9 mouse cellular contexts compared by ENCODE assay signal in genomic region chr9:106600546-106600945, GRCm38 (mm10). TPM values are rescaled to one million over a fixed set of nuclear protein-coding genes. Genes with fewer than 3 reads are reported as not detected.
DNase-seq lines count a peak whose midpoint lies in the region; ATAC-seq and TF ChIP-seq lines count a peak whose summit lies in the region.
"Had no signal": no experiment of that assay in that cellular context is flagged by ENCODE, and none has a peak within 500 bp of the region (broad histone marks: within the 10 kb centered on the region; RNA-seq: fewer than 3 reads in every experiment).

No protein-coding gene starts in this region.

- H3K27me3 ChIP-seq in kidney, postnatal 0 days (ENCODE audit: insufficient read depth, low read length) = no peaks in the 10 kb centered on the region
- H3K27me3 ChIP-seq in lung, embryonic 14.5 days (ENCODE audit: insufficient read depth, low read length) = no peaks in the 10 kb centered on the region
- H3K27me3 ChIP-seq in splenic B cell, adult 2 months (ENCODE audit: control insufficient read depth, insufficient read depth, low read length, poor library complexity, severe bottlenecking) = no peaks in the 10 kb centered on the region
- H3K27me3 ChIP-seq: limb, embryonic 13.5 days had no signal

- no peaks in the 10 kb centered on the region for H3K36me3 ChIP-seq in kidney, postnatal 0 days (ENCODE audit: insufficient read depth, low read length)
- H3K36me3 ChIP-seq in lung, embryonic 14.5 days (ENCODE audit: insufficient read depth) = no peaks in the 10 kb centered on the region
- H3K36me3 ChIP-seq in splenic B cell, adult 2 months (ENCODE audit: control insufficient read depth, insufficient read depth, low read length, poor library complexity, severe bottlenecking) = no peaks in the 10 kb centered on the region
- H3K36me3 ChIP-seq: limb, embryonic 13.5 days had no signal

- H3K4me1 ChIP-seq in kidney, postnatal 0 days (replicated peaks; ENCODE audit: insufficient read depth, low read length) = no peaks in the 10 kb centered on the region
- no peaks in the 10 kb centered on the region for H3K4me1 ChIP-seq in lung, embryonic 14.5 days (ENCODE audit: insufficient read depth)

- no peak overlapping the region for H3K27ac ChIP-seq in kidney, postnatal 0 days
- no peak overlapping the region for H3K27ac ChIP-seq in lung, embryonic 14.5 days (ENCODE audit: low read depth)
- H3K27ac ChIP-seq: limb, embryonic 13.5 days had no signal

- H3K4me3 ChIP-seq in kidney, postnatal 0 days (replicated peaks; ENCODE audit: low read depth, low read length) = no peak overlapping the region
- H3K4me3 ChIP-seq in lung, embryonic 14.5 days (ENCODE audit: low read depth, low read length) = no peak overlapping the region
- H3K4me3 ChIP-seq: limb, embryonic 13.5 days had no signal

- DNase-seq in frontal cortex, postnatal 25 days (ENCODE audit: low spot score in 2 of 2) = peak; percentile 31 to 43
- DNase-seq in urinary bladder, postnatal 14 days (ENCODE audit: low spot score) = peak; percentile 24
- DNase-seq in urinary bladder, postnatal 10 days (ENCODE audit: low spot score) = no peak
- peak; percentile 18 for DNase-seq in cerebellum, adult 9-11 months
- DNase-seq in kidney, postnatal 0 days (ENCODE audit: low spot score) = peak; percentile 71
- peak; percentile 78 for DNase-seq in lung, embryonic 14.5 days
- DNase-seq in splenic B cell, adult 2 months (ENCODE audit: low read depth, low spot score) = peak; percentile 48

- TF ChIP-seq CTCF in kidney, postnatal 0 days (IDR thresholded peaks at IDR 0.05; ENCODE audit: low read depth) = peak; percentile 81
- TF ChIP-seq CTCF in lung, embryonic 14.5 days (IDR thresholded peaks at IDR 0.05; ENCODE audit: low read depth) = peak; percentile 74

- no peak; the same call in 1 of the 2 replicates for ATAC-seq in frontal cortex, adult (ENCODE audit: low TSS enrichment)
- no peak for ATAC-seq in kidney, postnatal 0 days (replicated peaks; ENCODE audit: low FRiP score, low read depth)
- no peak for ATAC-seq in lung, embryonic 14.5 days (ENCODE audit: insufficient read depth)

- H3K4me2 ChIP-seq in kidney, postnatal 0 days (ENCODE audit: low read length) = no peak overlapping the region
- no peak overlapping the region for H3K4me2 ChIP-seq in lung, embryonic 14.5 days
- H3K4me2 ChIP-seq: limb, embryonic 13.5 days had no signal

- no peak overlapping the region for H3K9ac ChIP-seq in kidney, postnatal 0 days (ENCODE audit: low read depth, low read length)
- H3K9ac ChIP-seq in lung, embryonic 14.5 days = no peak overlapping the region
- H3K9ac ChIP-seq: limb, embryonic 13.5 days had no signal

- H3K9me3 ChIP-seq in kidney, postnatal 0 days (replicated peaks; ENCODE audit: low read length) = no peaks in the 10 kb centered on the region
- H3K9me3 ChIP-seq in lung, embryonic 14.5 days (ENCODE audit: low read depth, low read length) = no peaks in the 10 kb centered on the region
- H3K9me3 ChIP-seq: limb, embryonic 13.5 days had no signal

- WGBS in kidney, postnatal 0 days = 30% methylated on average over 8 of the region's 8 CpGs
- WGBS in lung, embryonic 14.5 days = 24% methylated on average over 8 of the region's 8 CpGs

RNA-seq across cellular contexts. Expression of gene Iqcf6, which starts 25.8 kb away (rescaled TPM):
- polyA plus RNA-seq in kidney, postnatal 0 days (2015; fragmentation: Nextera tagmentation; extraction: Ambion mirVana) = not detected in 2 replicates
- not detected in 2 replicates for polyA plus RNA-seq in lung, embryonic 14.5 days (2014; fragmentation: Nextera tagmentation; extraction: Ambion mirVana)
- polyA plus RNA-seq: limb, embryonic 13.5 days had no signal

RNA-seq across cellular contexts. Expression of gene Iqcf4, which starts 29.8 kb away (rescaled TPM):
- polyA plus RNA-seq in kidney, postnatal 0 days (2015; fragmentation: Nextera tagmentation; extraction: Ambion mirVana) = not detected in 2 replicates
- polyA plus RNA-seq in lung, embryonic 14.5 days (2014; fragmentation: Nextera tagmentation; extraction: Ambion mirVana) = not detected in 2 replicates
- polyA plus RNA-seq: limb, embryonic 13.5 days had no signal

RNA-seq across cellular contexts. Expression of gene Iqcf3, which starts 39.1 kb away (rescaled TPM):
- not detected in 2 replicates for polyA plus RNA-seq in kidney, postnatal 0 days (2015; fragmentation: Nextera tagmentation; extraction: Ambion mirVana)
- polyA plus RNA-seq in lung, embryonic 14.5 days (2014; fragmentation: Nextera tagmentation; extraction: Ambion mirVana) = not detected in 2 replicates
- polyA plus RNA-seq: limb, embryonic 13.5 days had no signal

RNA-seq across cellular contexts. Expression of gene Grm2, which starts 55.3 kb away (rescaled TPM):
- polyA plus RNA-seq in kidney, postnatal 0 days (2015; fragmentation: Nextera tagmentation; extraction: Ambion mirVana) = not detected in 2 replicates
- not detected in 2 replicates for polyA plus RNA-seq in lung, embryonic 14.5 days (2014; fragmentation: Nextera tagmentation; extraction: Ambion mirVana)
- polyA plus RNA-seq: limb, embryonic 13.5 days had no signal
